Mouse (Mus musculus) midbrain, embryonic 14.5 days (tissue): ENCODE measurements around the gene Pole2. TPM values are rescaled to one million over a fixed set of nuclear protein-coding genes. Genes with fewer than 3 reads are reported as not detected.

ENCODE experiments used
- ATAC-seq: fragments of 200-750 bp; cut with Nextera tagmentation; 2 replicates; pipeline ENCODE4 v1.8.0; 2017; ENCODE audit warnings: moderate number of reproducible peaks, moderate library complexity; ENCODE audit not compliant: low FRiP score, low TSS enrichment
- DNase-seq: peaks from one replicate; pipeline ENCODE4 v3.0.0-alpha.2; 2015
- H3K27ac ChIP-seq: fragments of 300-500 bp; sonication (generic); replicated peaks from 2 replicates; pipeline ENCODE4 v1.5.1; 2014; ENCODE audit warnings: mild to moderate bottlenecking, low read depth, low read length, moderate library complexity
- H3K27me3 ChIP-seq: fragments of 300-500 bp; sonication (generic); 2 replicates; pipeline ENCODE4 v1.6.1; 2014; ENCODE audit warnings: low read length, control low read depth, mixed read lengths; ENCODE audit not compliant: control insufficient read depth, insufficient read depth
- H3K36me3 ChIP-seq: fragments of 300-500 bp; sonication (generic); 2 replicates; pipeline ENCODE4 v1.6.1; 2014; ENCODE audit warnings: low read length, control low read depth; ENCODE audit not compliant: control insufficient read depth, insufficient read depth
- H3K4me1 ChIP-seq: fragments of 300-500 bp; sonication (generic); 2 replicates; pipeline ENCODE4 v1.6.1; 2014; ENCODE audit warnings: mild to moderate bottlenecking, antibody characterized with exemption, low read length, control low read depth; ENCODE audit not compliant: control insufficient read depth, insufficient read depth
- H3K4me2 ChIP-seq: fragments of 300-500 bp; sonication (generic); 2 replicates; pipeline ENCODE4 v1.6.1; 2014; ENCODE audit warnings: mild to moderate bottlenecking, low read length, moderate library complexity
- H3K4me3 ChIP-seq: fragments of 300-500 bp; sonication (generic); replicated peaks from 2 replicates; pipeline ENCODE4 v1.5.1; 2014; ENCODE audit warnings: low read depth, low read length
- H3K9ac ChIP-seq: fragments of 300-500 bp; sonication (generic); replicated peaks from 2 replicates; pipeline ENCODE4 v1.6.1; 2014; ENCODE audit warnings: mild to moderate bottlenecking, low read length, moderate library complexity
- H3K9me3 ChIP-seq: fragments of 300-500 bp; sonication (generic); 2 replicates; pipeline ENCODE4 v1.6.1; 2016; ENCODE audit warnings: low read length, control low read depth, mixed read lengths; ENCODE audit not compliant: control insufficient read depth
- WGBS: fragments of 180-500 bp; shearing (Covaris S2); extraction: QIAGEN DNeasy Blood & Tissue Kit; methylation state at CpG from one replicate; pipeline ENCODE4 v1.1.7; 2014; 5-methylcytosine and 5-hydroxymethylcytosine counted together
- polyA plus RNA-seq: library from polyadenylated mRNA; unstranded; fragments of >200 nt; fragmentation: Nextera tagmentation; extraction: Ambion mirVana; gene quantifications from 2 replicates; pipeline ENCODE4 v1.2.1, GENCODE M21; 2014

Pole2 gene
- polyA plus RNA-seq, 1 experiment from 2014 or later, result 4.6 TPM

- H3K27ac ChIP-seq, result no peak within 1 kb of the TSS
- no peak within 1 kb of the TSS for H3K4me3 ChIP-seq
Measured at GRCm38 (mm10) chr12:69204052-69204833, 23.8 kb downstream of the Pole2 start, which contains the start of gene Gm49384. TSS of gene Gm49384 (minus strand) at chr12:69204267.

DNA sequence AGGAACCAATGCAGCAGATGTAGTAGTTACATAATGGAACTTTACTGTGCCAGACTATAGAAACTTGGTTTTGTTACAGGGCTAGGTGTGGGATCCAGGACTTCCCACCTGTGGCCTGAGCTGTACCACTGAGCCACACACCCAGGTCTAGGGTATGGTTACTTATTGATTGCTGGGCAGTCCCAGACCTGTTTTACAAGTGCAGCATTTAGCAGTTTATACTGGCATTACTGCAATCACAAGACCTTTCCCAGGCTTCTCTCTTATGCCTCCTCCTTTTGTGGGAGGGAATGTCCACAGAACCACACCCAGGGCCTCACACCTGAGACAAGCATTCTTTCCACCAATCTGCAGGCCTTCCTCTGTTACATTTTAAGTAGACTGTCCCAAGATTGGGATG is 29.0 kb downstream of the Pole2 start:
- Histone ChIP-seq H3K27ac (no peak overlapping the region), H3K4me3 (no peak overlapping the region), H3K27me3 (no peaks in the 10 kb centered on the region), H3K36me3 (peaks cover 7% of the 10 kb centered on the region), H3K9me3 (no peaks in the 10 kb centered on the region), H3K9ac (no peak overlapping the region; the same call in 1 of the 2 replicates), H3K4me1 (peaks cover 23% of the 10 kb centered on the region), H3K4me2 (peak overlapping the region; percentile 95)
- ATAC-seq (no peak), DNase-seq (no peak)

More at GRCm38 (mm10) chr12:69204052-69204833, 23.8 kb downstream of the Pole2 start, which contains the start of gene Gm49384:
- peak within 1 kb of the TSS; percentile 24; the same call in 1 of the 2 replicates for H3K4me2 ChIP-seq
- H3K36me3 ChIP-seq, result peaks cover 7% of the 10 kb centered on the region
- H3K9ac ChIP-seq, result no peak within 1 kb of the TSS
- H3K9me3 ChIP-seq, result no peaks in the 10 kb centered on the region
- ATAC-seq (no peak), DNase-seq (peak; percentile 79)
- WGBS, result 67% methylated on average over 16 of the region's 16 CpGs
- no peaks in the 10 kb centered on the region for H3K27me3 ChIP-seq
- peaks cover 2% of the 10 kb centered on the region; the same call in 1 of the 2 replicates for H3K4me1 ChIP-seq

DNA sequence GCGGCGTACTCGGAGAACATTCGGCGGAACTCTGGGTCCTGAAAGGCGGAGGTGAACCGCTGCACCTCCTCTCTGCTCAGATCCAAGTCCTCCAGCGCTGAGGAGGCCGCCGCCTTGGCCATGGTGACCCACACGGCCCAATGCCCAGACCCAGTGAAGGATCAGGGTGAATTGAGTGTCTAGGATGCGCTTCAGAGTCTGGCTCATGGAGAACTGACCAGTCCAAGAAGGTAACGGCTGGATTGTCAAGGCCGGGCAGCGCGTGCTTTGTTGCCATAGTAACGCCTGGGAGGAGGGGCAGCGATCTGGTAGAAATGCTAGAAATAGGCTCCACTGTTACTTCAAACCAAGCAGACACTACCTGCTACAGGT is 29.8 kb downstream of the Pole2 start, which contains the start of gene Dnaaf2:
Dnaaf2 (minus strand) TSS at position 266 of the 372 bp plus-strand sequence.
- peak; percentile 82 for DNase-seq

GRCm38 (mm10) chr12:69197378-69198163 is 30.4 kb downstream of the Pole2 start:
- DNase-seq, result peak; percentile 62
- Histone ChIP-seq H3K27ac (peak overlapping the region; percentile 93), H3K4me1 (peaks cover 21% of the 10 kb centered on the region), H3K9me3 (no peaks in the 10 kb centered on the region), H3K27me3 (no peaks in the 10 kb centered on the region), H3K4me2 (peak overlapping the region; percentile 95), H3K9ac (peak overlapping the region; percentile 82), H3K4me3 (peak overlapping the region; percentile 95), H3K36me3 (peaks cover 7% of the 10 kb centered on the region)
- under 1% methylated on average over 94 of the region's 94 CpGs for WGBS
- peak; percentile 75 for ATAC-seq

More for the DNA sequence above, 29.8 kb downstream of the Pole2 start, which contains the start of gene Dnaaf2:
- under 1% methylated on average over 18 of the region's 18 CpGs for WGBS
- no peaks in the 10 kb centered on the region for H3K27me3 ChIP-seq
- H3K4me2 ChIP-seq, result peak within 1 kb of the TSS; percentile 95
- peaks cover 21% of the 10 kb centered on the region for H3K4me1 ChIP-seq
- peak within 1 kb of the TSS; percentile 95 for H3K4me3 ChIP-seq
- peak within 1 kb of the TSS; percentile 82 for H3K9ac ChIP-seq
- peaks cover 7% of the 10 kb centered on the region for H3K36me3 ChIP-seq
- H3K27ac ChIP-seq, result peak within 1 kb of the TSS; percentile 93
- ATAC-seq, result peak; percentile 28
- no peaks in the 10 kb centered on the region for H3K9me3 ChIP-seq

DNA sequence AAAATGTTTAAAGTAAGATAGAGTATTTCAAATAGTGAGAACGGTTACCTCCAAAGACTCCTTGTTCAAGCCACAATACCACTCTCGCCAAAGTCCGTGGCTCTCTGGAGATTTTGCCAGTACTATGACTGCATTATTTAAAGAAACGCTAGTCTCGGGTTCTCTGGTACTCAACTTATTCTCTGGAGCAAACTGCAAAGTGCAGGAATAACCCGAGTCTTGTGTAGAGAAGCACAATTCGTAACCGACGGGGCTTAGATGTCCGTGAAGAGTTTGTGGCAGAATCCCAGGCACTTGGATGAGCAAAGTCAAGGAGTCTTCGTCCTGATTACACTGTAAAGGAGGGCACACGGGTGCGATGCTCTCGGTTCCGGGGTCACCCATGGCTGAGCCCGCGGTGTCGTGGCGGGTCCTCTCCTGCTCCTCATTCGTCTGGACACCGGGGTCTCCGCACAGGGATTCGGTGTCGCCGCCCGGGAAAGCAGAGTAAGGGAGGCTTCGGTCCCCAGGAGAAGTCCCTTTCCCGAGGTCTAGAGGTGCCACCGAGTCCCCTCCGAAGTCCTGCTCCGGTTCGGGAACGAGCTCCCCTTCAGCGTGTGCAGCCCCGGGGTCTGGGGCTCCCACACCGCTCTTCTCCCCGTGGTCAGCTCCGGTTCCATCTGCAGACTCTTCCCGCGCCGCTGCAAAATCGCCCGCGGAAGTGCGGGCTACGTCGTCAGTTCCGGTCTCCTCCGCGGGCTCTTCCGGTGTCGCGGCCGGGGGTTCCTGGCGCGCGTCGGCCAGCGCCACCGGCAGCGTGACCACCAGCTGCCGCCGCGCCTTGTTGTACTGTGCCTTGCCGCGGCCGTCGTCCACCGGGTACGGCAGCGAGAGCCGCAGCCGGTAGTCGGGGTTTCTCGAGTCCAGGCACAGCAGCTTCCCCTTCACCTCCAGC is 31.3 kb downstream of the Pole2 start, which contains the start of gene Gm49383:
Gm49383 (minus strand) TSS at position 661 of the 934 bp plus-strand sequence.
- Histone ChIP-seq H3K27ac (peak within 1 kb of the TSS; percentile 93), H3K36me3 (peaks cover 4% of the 10 kb centered on the region), H3K4me3 (peak within 1 kb of the TSS; percentile 95), H3K9me3 (no peaks in the 10 kb centered on the region), H3K4me2 (peak within 1 kb of the TSS; percentile 95), H3K27me3 (no peaks in the 10 kb centered on the region), H3K4me1 (peaks cover 21% of the 10 kb centered on the region), H3K9ac (peak within 1 kb of the TSS; percentile 82)
- DNase-seq (peak; percentile 93), ATAC-seq (peak; percentile 87)
- under 1% methylated on average over 75 of the region's 75 CpGs for WGBS

DNA sequence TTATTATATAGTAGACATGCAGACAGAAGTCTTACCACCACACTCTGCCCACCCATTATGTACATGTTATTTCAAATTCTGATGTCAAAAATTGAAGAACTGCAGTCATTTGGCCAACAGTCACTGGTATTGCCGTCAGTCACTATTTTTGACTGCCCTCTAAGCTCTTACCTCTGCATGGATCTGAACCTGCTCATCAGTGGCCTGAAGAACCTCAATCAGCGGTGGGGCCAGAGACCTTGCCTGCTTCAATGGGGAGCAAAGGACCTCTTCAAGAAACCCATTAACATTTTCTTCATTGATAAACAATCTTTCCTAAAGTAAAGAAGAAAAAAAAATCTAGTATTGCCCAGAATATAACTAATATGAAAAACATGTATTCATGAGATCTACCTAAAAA is 35.4 kb downstream of the Pole2 start:
- no peak for ATAC-seq

DNA sequence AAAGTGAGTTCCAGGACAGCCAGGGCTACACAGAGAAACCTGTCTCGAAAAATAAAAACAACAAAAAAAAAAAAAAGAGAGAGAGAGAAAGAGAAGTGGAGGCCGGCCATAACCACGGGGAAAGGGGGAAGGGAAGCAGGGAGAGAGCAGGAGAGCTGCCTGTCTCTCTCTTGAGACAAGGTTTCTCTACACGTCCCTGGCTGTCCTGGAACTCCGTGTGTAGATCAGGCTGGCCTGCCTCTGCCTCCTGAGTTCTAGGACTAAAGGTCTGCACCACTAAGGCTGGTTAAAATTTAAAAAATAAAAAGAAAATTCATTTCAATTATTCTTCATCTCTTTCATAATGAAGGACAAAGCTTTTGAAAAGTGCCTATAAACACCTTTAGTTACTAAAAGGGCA is 36.6 kb downstream of the Pole2 start:
- Histone ChIP-seq H3K4me2 (no peak overlapping the region), H3K9ac (no peak overlapping the region), H3K4me1 (peaks cover 14% of the 10 kb centered on the region), H3K36me3 (peaks cover 21% of the 10 kb centered on the region), H3K27ac (no peak overlapping the region), H3K9me3 (no peaks in the 10 kb centered on the region), H3K27me3 (no peaks in the 10 kb centered on the region), H3K4me3 (no peak overlapping the region)
- ATAC-seq, result no peak
- no peak for DNase-seq
- 95% methylated on average over 5 of the region's 5 CpGs for WGBS

More for the DNA sequence above, 35.4 kb downstream of the Pole2 start:
- no peak for DNase-seq
- Histone ChIP-seq H3K27me3 (no peaks in the 10 kb centered on the region), H3K36me3 (peaks cover 21% of the 10 kb centered on the region), H3K9me3 (no peaks in the 10 kb centered on the region), H3K4me1 (peaks cover 13% of the 10 kb centered on the region), H3K4me2 (no peak overlapping the region), H3K4me3 (no peak overlapping the region), H3K9ac (no peak overlapping the region), H3K27ac (no peak overlapping the region)
- WGBS, result 92% methylated on average over 2 of the region's 2 CpGs

DNA sequence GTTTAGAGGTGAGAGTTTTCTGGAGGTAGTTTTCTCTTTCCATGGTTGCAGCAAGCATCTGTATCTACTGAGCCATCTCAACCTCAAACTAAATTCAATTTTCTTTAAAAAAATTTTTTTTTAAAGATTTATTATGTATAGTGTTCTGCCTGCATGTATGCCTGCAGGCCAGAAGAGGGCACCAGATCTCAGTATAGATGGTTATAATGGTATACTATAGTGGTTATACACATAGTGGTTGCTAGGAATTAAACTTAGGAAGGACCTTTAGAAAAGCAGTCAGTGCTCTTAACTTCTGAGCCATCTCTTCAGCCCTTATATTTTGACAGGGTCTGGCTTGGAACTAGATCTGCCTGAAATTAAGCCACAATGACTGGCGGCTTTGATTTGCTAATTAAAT is 37.5 kb downstream of the Pole2 start:
- 98% methylated on average over 1 of the region's 1 CpGs for whole genome bisulfite sequencing

More for the DNA sequence above, 37.5 kb downstream of the Pole2 start:
- Histone ChIP-seq H3K27ac (no peak overlapping the region), H3K27me3 (no peaks in the 10 kb centered on the region), H3K4me2 (no peak overlapping the region), H3K4me3 (no peak overlapping the region), H3K36me3 (peaks cover 21% of the 10 kb centered on the region), H3K9me3 (no peaks in the 10 kb centered on the region), H3K4me1 (peaks cover 9% of the 10 kb centered on the region), H3K9ac (no peak overlapping the region)
- DNase-seq, result peak; percentile 26
- no peak for ATAC-seq
